Mouse (Mus musculus) erythroblast, embryonic 14.5 days (primary cell): ENCODE results near the gene Ccdc47.

ENCODE experiments used
- GATA1 ChIP-seq: IDR thresholded peaks from 2 replicates; pipeline ENCODE4 v1.6.1; 2012; ENCODE audit warnings: low read length, inconsistent platforms, mixed read lengths
- TAL1 ChIP-seq: IDR thresholded peaks from 3 replicates; pipeline ENCODE4 v1.6.1; 2012; ENCODE audit warnings: low read length, inconsistent platforms, mixed read lengths

DNA sequence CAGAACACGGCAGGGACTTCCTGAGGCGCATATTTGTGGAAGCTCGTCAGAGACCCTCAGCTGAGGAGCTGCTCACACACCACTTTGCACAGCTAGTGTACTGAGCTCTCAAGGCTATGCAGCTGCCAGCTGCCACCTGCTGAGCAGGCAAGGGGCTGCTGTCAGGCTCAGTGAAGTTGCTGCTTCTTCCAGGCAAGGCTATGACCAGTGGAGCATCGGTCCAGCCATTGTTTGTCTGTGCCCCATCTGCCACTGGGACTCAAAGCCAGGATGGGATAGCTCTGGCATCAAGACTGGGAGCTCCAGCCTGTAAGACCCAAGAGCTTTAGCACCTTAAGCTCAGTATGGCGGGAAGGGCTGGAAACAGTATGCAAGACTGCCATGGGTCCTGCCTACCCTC is 62.1 kb downstream of the Ccdc47 start:
- no peak for TF ChIP-seq GATA1
- TF ChIP-seq TAL1, result no peak
